Mouse (Mus musculus): ENCODE data around the gene Cdk5rap3.

The Cdk5rap3 gene

GRCm38 (mm10) chr11:96916044-96916884 lies at the start of gene Cdk5rap3:
Cdk5rap3 (minus strand) TSS chr11:96916496.
- TF ChIP-seq CTCF (conservative IDR thresholded peaks at IDR 0.05; ENCODE audit: low read length), result peak; percentile 59
- no peak for TF ChIP-seq NANOG (IDR thresholded peaks at IDR 0.05; ENCODE audit: borderline replicate concordance, low read length)
- no peak for TF ChIP-seq POU5F1 (IDR thresholded peaks at IDR 0.05; ENCODE audit: borderline replicate concordance, low read length)
- Histone ChIP-seq H3K36me3 (ENCODE audit: insufficient read depth, low read length) (peaks cover 38% of the 10 kb centered on the region), H3K4me3 (replicated peaks; ENCODE audit: low read length) (peak within 1 kb of the TSS; percentile 89), H3K9me3 (ENCODE audit: low read length) (no peaks in the 10 kb centered on the region), H3K4me1 (replicated peaks; ENCODE audit: low read depth, low read length) (peaks cover 60% of the 10 kb centered on the region), H3K27me3 (ENCODE audit: insufficient read depth, low read length) (peaks cover 10% of the 10 kb centered on the region)

GRCm38 (mm10) chr11:96963580-96963979 lies 47.3 kb upstream of the Cdk5rap3 start:
- no peaks in the 10 kb centered on the region for H3K9me3 ChIP-seq (ENCODE audit: low read length)
- TF ChIP-seq CTCF (conservative IDR thresholded peaks at IDR 0.05; ENCODE audit: low read length) (peak; percentile 83), POU5F1 (IDR thresholded peaks at IDR 0.05; ENCODE audit: borderline replicate concordance, low read length) (no peak)
- H3K4me3 ChIP-seq (replicated peaks; ENCODE audit: low read length), result peak overlapping the region; percentile 58
- H3K27me3 ChIP-seq (ENCODE audit: insufficient read depth, low read length), result no peaks in the 10 kb centered on the region
- peaks cover 93% of the 10 kb centered on the region for H3K4me1 ChIP-seq (replicated peaks; ENCODE audit: low read depth, low read length)
- H3K36me3 ChIP-seq (ENCODE audit: insufficient read depth, low read length), result peaks cover 58% of the 10 kb centered on the region

DNA sequence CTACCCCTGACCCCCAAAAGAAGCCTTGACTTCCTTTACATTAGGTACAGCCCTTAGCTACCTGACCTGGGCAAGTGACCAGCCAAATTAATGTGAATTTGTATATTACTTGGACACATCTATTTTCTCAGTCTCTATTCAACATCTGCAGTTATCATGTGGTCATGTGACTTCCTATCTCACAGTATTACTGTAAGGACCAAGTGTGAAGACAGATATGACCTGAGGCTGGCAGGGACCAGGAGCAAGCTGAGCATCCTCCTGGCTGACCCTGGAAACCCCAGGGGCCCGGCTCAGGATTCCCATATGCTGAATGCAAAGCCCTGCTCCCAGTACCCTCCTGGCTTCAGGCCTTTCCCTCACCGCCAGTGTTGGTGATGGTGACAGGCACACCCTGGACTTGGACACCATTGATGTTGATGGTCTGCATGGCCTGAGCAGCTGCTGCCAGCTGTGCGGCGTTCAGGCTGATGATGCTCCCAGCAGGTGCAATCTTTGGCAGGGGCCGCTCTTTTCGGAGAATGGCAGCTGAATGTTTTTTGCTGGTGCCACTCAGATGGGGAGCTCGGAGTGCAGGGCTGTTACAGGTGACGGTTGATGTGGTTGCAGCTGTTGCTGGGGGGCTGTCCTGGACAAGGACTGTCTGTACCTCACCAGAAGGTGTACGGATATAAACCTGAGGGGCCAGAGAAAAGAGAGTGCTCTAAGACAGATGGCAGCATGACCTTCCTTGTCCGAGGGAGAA lies 40.9 kb upstream of the Cdk5rap3 start:
- Histone ChIP-seq H3K9me3 (ENCODE audit: low read length) (no peaks in the 10 kb centered on the region), H3K36me3 (ENCODE audit: insufficient read depth, low read length) (peaks cover 91% of the 10 kb centered on the region), H3K4me3 (replicated peaks; ENCODE audit: low read length) (0 out of 2 replicates have a peak overlapping the region, but pooled peaks have one; percentile 79), H3K4me1 (replicated peaks; ENCODE audit: low read depth, low read length) (peaks cover 91% of the 10 kb centered on the region), H3K27me3 (ENCODE audit: insufficient read depth, low read length) (no peaks in the 10 kb centered on the region)
- TF ChIP-seq NANOG (IDR thresholded peaks at IDR 0.05; ENCODE audit: borderline replicate concordance, low read length), result no peak
- TF ChIP-seq POU5F1 (IDR thresholded peaks at IDR 0.05; ENCODE audit: borderline replicate concordance, low read length), result no peak
- TF ChIP-seq CTCF (conservative IDR thresholded peaks at IDR 0.05; ENCODE audit: low read length), result no peak

DNA sequence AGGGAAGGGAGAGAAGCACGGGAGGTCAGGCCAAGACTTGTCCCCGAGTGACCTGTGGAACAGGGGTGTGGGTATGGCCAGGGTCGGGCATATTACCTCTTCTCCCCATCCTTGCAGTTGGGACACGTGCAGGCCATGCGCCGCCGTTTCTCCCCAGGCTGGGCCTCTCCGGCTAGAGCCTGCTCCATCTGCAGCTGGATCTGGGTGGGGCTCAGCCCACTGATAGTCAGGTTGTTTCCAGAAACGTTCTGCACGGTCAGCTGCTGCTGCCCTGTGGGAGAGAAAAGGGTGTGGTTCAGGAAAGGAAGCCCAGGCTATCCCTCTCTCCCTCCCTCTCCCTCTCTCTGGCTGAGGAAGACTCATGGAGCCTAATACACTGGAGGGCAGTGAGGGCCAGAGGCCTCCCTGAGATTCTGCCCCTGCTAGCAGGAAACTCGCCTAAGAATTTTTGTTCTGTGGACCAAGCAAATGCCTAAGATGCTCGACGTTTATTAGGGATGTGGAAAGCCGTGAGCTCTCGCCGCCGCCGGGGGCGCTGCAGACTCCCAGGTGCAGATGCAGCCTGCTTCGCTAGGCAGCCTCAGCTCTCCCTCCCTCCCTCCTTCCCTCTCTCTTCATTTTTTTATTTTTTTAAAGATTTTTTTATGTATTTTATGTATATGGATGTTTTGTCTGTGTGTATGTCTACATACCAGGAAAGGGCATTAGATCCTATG lies 39.9 kb upstream of the Cdk5rap3 start:
- H3K4me3 ChIP-seq (replicated peaks; ENCODE audit: low read length), result peak overlapping the region; percentile 79
- H3K4me1 ChIP-seq (replicated peaks; ENCODE audit: low read depth, low read length), result peaks cover 91% of the 10 kb centered on the region
- H3K36me3 ChIP-seq (ENCODE audit: insufficient read depth, low read length), result peaks cover 94% of the 10 kb centered on the region
- no peaks in the 10 kb centered on the region for H3K27me3 ChIP-seq (ENCODE audit: insufficient read depth, low read length)
- H3K9me3 ChIP-seq (ENCODE audit: low read length), result no peaks in the 10 kb centered on the region
- TF ChIP-seq CTCF (conservative IDR thresholded peaks at IDR 0.05; ENCODE audit: low read length), result peak; percentile 65
- TF ChIP-seq NANOG (IDR thresholded peaks at IDR 0.05; ENCODE audit: borderline replicate concordance, low read length), result 0 out of 2 replicates have a peak, but pooled peaks have one; percentile 8
- no peak for TF ChIP-seq POU5F1 (IDR thresholded peaks at IDR 0.05; ENCODE audit: borderline replicate concordance, low read length)

DNA sequence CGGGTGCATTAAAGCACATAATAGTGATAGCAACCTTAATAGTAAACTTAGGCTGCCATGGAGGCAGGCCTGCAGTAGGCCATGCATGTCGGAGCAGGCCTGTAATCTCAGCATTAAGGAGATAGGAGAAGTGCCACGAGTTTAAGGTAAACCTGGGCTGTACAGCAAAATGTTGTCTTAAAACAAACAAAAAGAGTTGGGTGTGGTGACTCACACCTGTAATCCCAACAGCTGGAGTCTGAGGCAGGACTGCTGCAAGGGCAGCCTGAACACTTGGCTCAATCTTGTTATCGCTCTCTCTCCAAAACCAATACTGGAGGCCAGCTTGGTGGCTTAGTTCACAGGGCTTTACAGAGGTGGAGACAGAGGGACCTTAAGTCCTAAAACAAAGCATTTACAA lies 38.8 kb upstream of the Cdk5rap3 start:
- H3K4me1 ChIP-seq (replicated peaks; ENCODE audit: low read depth, low read length), result peaks cover 83% of the 10 kb centered on the region
- H3K36me3 ChIP-seq (ENCODE audit: insufficient read depth, low read length), result peaks cover 92% of the 10 kb centered on the region
- no peak for TF ChIP-seq NANOG (IDR thresholded peaks at IDR 0.05; ENCODE audit: borderline replicate concordance, low read length)
- TF ChIP-seq CTCF (conservative IDR thresholded peaks at IDR 0.05; ENCODE audit: low read length), result no peak
- TF ChIP-seq POU5F1 (IDR thresholded peaks at IDR 0.05; ENCODE audit: borderline replicate concordance, low read length), result no peak
- H3K4me3 ChIP-seq (replicated peaks; ENCODE audit: low read length), result peak overlapping the region; percentile 79
- no peaks in the 10 kb centered on the region for H3K27me3 ChIP-seq (ENCODE audit: insufficient read depth, low read length)
- H3K9me3 ChIP-seq (ENCODE audit: low read length), result no peaks in the 10 kb centered on the region

GRCm38 (mm10) chr11:96952896-96953295 lies 36.6 kb upstream of the Cdk5rap3 start:
- peaks cover 74% of the 10 kb centered on the region for H3K4me1 ChIP-seq (replicated peaks; ENCODE audit: low read depth, low read length)
- TF ChIP-seq POU5F1 (IDR thresholded peaks at IDR 0.05; ENCODE audit: borderline replicate concordance, low read length) (no peak), CTCF (conservative IDR thresholded peaks at IDR 0.05; ENCODE audit: low read length) (no peak), NANOG (IDR thresholded peaks at IDR 0.05; ENCODE audit: borderline replicate concordance, low read length) (no peak)
- peak overlapping the region; percentile 5; the same call in 1 of the 2 replicates for H3K4me3 ChIP-seq (replicated peaks; ENCODE audit: low read length)
- no peaks in the 10 kb centered on the region for H3K27me3 ChIP-seq (ENCODE audit: insufficient read depth, low read length)
- H3K36me3 ChIP-seq (ENCODE audit: insufficient read depth, low read length), result peaks cover 93% of the 10 kb centered on the region
- no peaks in the 10 kb centered on the region for H3K9me3 ChIP-seq (ENCODE audit: low read length)

DNA sequence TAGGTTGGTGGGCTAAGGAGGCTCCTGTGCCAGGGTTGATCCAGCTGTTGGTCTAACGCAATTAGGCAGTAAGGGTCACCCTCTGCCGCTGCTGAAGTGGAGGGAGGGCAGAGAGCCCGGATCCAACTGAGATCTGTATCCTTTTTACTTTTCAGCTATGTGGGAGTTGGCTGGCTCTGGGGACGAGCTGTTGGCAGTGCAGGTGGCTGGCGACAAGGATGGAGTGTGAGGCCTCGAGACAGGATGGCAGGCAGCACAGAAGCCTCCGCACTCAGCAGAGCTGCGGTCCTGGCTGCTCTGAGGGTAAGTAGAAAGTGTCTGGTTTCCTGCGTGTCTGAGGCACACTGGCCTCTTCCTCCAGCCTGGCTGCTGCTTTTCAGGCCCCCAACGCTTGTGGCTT lies 36.1 kb upstream of the Cdk5rap3 start:
- Histone ChIP-seq H3K4me1 (replicated peaks; ENCODE audit: low read depth, low read length) (peaks cover 74% of the 10 kb centered on the region), H3K9me3 (ENCODE audit: low read length) (no peaks in the 10 kb centered on the region), H3K27me3 (ENCODE audit: insufficient read depth, low read length) (no peaks in the 10 kb centered on the region), H3K4me3 (replicated peaks; ENCODE audit: low read length) (peak overlapping the region; percentile 5; the same call in 1 of the 2 replicates), H3K36me3 (ENCODE audit: insufficient read depth, low read length) (peaks cover 93% of the 10 kb centered on the region)
- TF ChIP-seq NANOG (IDR thresholded peaks at IDR 0.05; ENCODE audit: borderline replicate concordance, low read length) (no peak), POU5F1 (IDR thresholded peaks at IDR 0.05; ENCODE audit: borderline replicate concordance, low read length) (no peak), CTCF (conservative IDR thresholded peaks at IDR 0.05; ENCODE audit: low read length) (no peak)

GRCm38 (mm10) chr11:96950767-96951166 lies 34.5 kb upstream of the Cdk5rap3 start:
- Histone ChIP-seq H3K4me3 (replicated peaks; ENCODE audit: low read length) (no peak overlapping the region), H3K9me3 (ENCODE audit: low read length) (no peaks in the 10 kb centered on the region), H3K4me1 (replicated peaks; ENCODE audit: low read depth, low read length) (peaks cover 74% of the 10 kb centered on the region), H3K36me3 (ENCODE audit: insufficient read depth, low read length) (peaks cover 93% of the 10 kb centered on the region), H3K27me3 (ENCODE audit: insufficient read depth, low read length) (no peaks in the 10 kb centered on the region)
- TF ChIP-seq POU5F1 (IDR thresholded peaks at IDR 0.05; ENCODE audit: borderline replicate concordance, low read length) (no peak), CTCF (conservative IDR thresholded peaks at IDR 0.05; ENCODE audit: low read length) (peak; percentile 83), NANOG (IDR thresholded peaks at IDR 0.05; ENCODE audit: borderline replicate concordance, low read length) (no peak)
